Comparison of ENCODE assay signal across 9 mouse cellular contexts in genomic region chr1:18057646-18058210, GRCm38 (mm10).
A peak's percentile ranks its signal among the peaks of the same experiment; 100 is the strongest.
DNase-seq lines count a peak whose midpoint lies in the region; ATAC-seq and TF ChIP-seq lines count a peak whose summit lies in the region.
"Had no signal": no experiment of that assay in that cellular context is flagged by ENCODE, and none has a peak within 500 bp of the region (broad histone marks: within the 10 kb centered on the region; RNA-seq: fewer than 3 reads in every experiment).

No protein-coding gene starts in this region.

- no peak for TF ChIP-seq EP300 in ES-Bruce4 (IDR thresholded peaks at IDR 0.05; ENCODE audit: insufficient read depth, low read depth, low read length)
- no peak for TF ChIP-seq EP300 in liver, embryonic 14.5 days (IDR thresholded peaks at IDR 0.05; ENCODE audit: low read depth)

- 0 out of 2 replicates have a peak, but pooled peaks cover 2% of the 10 kb centered on the region for H3K9me3 ChIP-seq in ES-Bruce4 (replicated peaks; ENCODE audit: control insufficient read depth, insufficient read depth, low read length, poor library complexity, severe bottlenecking)
- H3K9me3 ChIP-seq in forebrain, embryonic 13.5 days (replicated peaks): no peaks in the 10 kb centered on the region
- no peaks in the 10 kb centered on the region for H3K9me3 ChIP-seq in liver, embryonic 14.5 days (ENCODE audit: control insufficient read depth, low read length)

- H3K4me3 ChIP-seq in ES-Bruce4 (ENCODE audit: low read depth, low read length): peak overlapping the region; percentile 76
- H3K4me3 ChIP-seq in forebrain, embryonic 13.5 days: peak overlapping the region; percentile 64
- 0 out of 4 replicates have a peak overlapping the region, but pooled peaks of 1 of the 2 experiments have one; percentile 12 for H3K4me3 ChIP-seq in liver, embryonic 14.5 days (ENCODE audit: insufficient read depth in 1 of 2, low read depth in 2 of 2, low read length in 2 of 2)

- H3K27me3 ChIP-seq in ES-Bruce4 (ENCODE audit: control insufficient read depth, insufficient read depth, low read length, poor library complexity, severe bottlenecking): peaks cover 8% of the 10 kb centered on the region
- peaks cover 38% of the 10 kb centered on the region for H3K27me3 ChIP-seq in forebrain, embryonic 13.5 days
- H3K27me3 ChIP-seq in liver, embryonic 14.5 days (ENCODE audit: control insufficient read depth, insufficient read depth, low read length): peaks cover 24% of the 10 kb centered on the region

- no peaks in the 10 kb centered on the region for H3K4me1 ChIP-seq in ES-Bruce4 (ENCODE audit: control insufficient read depth, insufficient read depth, low read length)
- peaks cover 7% of the 10 kb centered on the region for H3K4me1 ChIP-seq in forebrain, embryonic 13.5 days
- H3K4me1 ChIP-seq in liver, embryonic 14.5 days (replicated peaks; ENCODE audit: control insufficient read depth in 2 of 2, insufficient read depth in 2 of 2, low read length in 1 of 2): no peaks in the 10 kb centered on the region

- TF ChIP-seq CTCF in ES-Bruce4 (IDR thresholded peaks at IDR 0.05; ENCODE audit: low read depth, low read length): no peak
- no peak for TF ChIP-seq CTCF in liver, embryonic 14.5 days (IDR thresholded peaks at IDR 0.05; ENCODE audit: low read depth)

- ATAC-seq in forebrain, embryonic 13.5 days: peak; percentile 39; the same call in 1 of the 2 replicates
- ATAC-seq in liver, embryonic 14.5 days (ENCODE audit: insufficient read depth): no peak
- ATAC-seq in monocyte, adult 5-6 weeks (replicated peaks; ENCODE audit: insufficient number of reproducible peaks, low FRiP score, low TSS enrichment, poor library complexity, severe bottlenecking): no peak

- H3K9ac ChIP-seq in ES-Bruce4 (ENCODE audit: low read depth, poor library complexity, severe bottlenecking): peak overlapping the region; percentile 45
- H3K9ac ChIP-seq in forebrain, embryonic 13.5 days: peak overlapping the region; percentile 77
- H3K9ac ChIP-seq in liver, embryonic 14.5 days (replicated peaks): no peak overlapping the region

- no peak overlapping the region for H3K27ac ChIP-seq in ES-Bruce4 (ENCODE audit: insufficient read depth, low read length)
- no peak overlapping the region; the same call in 1 of the 2 replicates for H3K27ac ChIP-seq in forebrain, embryonic 13.5 days
- H3K27ac ChIP-seq in liver, embryonic 14.5 days: no peak overlapping the region

- peak overlapping the region; percentile 94 for H3K4me2 ChIP-seq in forebrain, embryonic 13.5 days
- peak overlapping the region; percentile 44 for H3K4me2 ChIP-seq in liver, embryonic 14.5 days (ENCODE audit: low read depth)

- peak; percentile 34 for DNase-seq in heart, adult 11 months
- no peak for DNase-seq in heart, adult 8-10 months (ENCODE audit: low spot score)
- DNase-seq in liver, embryonic 14.5 days (ENCODE audit: low read depth in 3 of 3, low spot score in 3 of 3): no peak
- DNase-seq in thymus, postnatal 4 days: no peak
- DNase-seq in kidney, adult 8-10 months: no peak

- no peak for TF ChIP-seq POLR2A in ES-Bruce4 (IDR thresholded peaks at IDR 0.05; ENCODE audit: insufficient read depth, low read length)

- H3K36me3 ChIP-seq in ES-Bruce4 (ENCODE audit: control insufficient read depth, insufficient read depth, low read length, poor library complexity, severe bottlenecking): no peaks in the 10 kb centered on the region
- H3K36me3 ChIP-seq in forebrain, embryonic 13.5 days (ENCODE audit: poor library complexity, severe bottlenecking): no peaks in the 10 kb centered on the region
- no peaks in the 10 kb centered on the region for H3K36me3 ChIP-seq in liver, embryonic 14.5 days (replicated peaks; ENCODE audit: control insufficient read depth, insufficient read depth, low read depth)
- H3K36me3 ChIP-seq: G1E had no signal

- under 1% methylated on average over 26 of the region's 26 CpGs for WGBS in forebrain, embryonic 13.5 days
- WGBS in liver, embryonic 14.5 days (ENCODE audit: insufficient replicate concordance): 3% methylated on average over 26 of the region's 26 CpGs
